Mouse (Mus musculus) kidney, postnatal 25 days (tissue): ENCODE results near the gene Cd9.
A peak's percentile ranks its signal among the peaks of the same experiment; 100 is the strongest.

Source experiments
- DNase-seq, 2 experiments: peaks; one replicate each; pipeline ENCODE4 v3.0.0; 2021; ENCODE audit warnings: mixed read lengths in 2 of 2

Cd9 gene

DNA sequence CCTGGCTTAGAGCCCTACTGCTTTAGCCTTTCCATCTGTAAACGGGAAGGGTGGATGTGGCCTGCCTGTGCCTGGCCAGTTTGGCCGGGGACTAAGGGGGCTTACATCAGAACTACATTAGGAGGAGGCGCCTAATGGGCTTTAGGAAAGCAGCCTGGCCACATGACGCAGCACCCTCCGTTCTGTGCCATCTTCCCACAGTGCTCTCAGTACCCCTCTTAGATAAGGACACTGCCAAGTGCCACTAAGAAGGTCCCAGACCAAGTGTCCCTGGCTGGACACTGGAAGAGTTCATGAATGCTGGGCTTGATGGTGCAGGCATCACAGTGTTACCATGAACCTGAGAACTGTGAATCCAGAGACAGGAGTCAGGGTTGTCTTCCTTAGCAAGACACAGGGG is 20.7 kb downstream of the Cd9 start:
- no peak for DNase-seq

DNA sequence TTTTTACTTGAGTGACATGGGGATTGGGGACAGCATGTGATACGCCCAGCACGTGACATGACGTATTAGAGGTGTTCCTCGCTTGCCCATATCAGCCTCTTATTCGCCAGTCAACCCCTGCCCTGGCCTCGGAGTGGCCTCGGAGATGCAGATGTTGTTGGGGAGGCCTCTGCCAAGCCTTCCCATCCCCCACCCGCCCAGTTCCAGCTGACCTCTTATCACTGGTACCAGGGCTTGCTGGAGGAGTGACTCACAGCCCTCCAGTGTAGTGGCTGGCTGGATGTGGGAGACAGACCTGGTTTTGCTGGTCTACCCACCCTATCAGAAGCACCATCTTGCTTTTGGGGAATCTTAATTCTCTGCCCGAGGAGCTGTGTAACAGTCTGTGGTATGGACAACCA is 21.3 kb downstream of the Cd9 start:
- no peak for DNase-seq

DNA sequence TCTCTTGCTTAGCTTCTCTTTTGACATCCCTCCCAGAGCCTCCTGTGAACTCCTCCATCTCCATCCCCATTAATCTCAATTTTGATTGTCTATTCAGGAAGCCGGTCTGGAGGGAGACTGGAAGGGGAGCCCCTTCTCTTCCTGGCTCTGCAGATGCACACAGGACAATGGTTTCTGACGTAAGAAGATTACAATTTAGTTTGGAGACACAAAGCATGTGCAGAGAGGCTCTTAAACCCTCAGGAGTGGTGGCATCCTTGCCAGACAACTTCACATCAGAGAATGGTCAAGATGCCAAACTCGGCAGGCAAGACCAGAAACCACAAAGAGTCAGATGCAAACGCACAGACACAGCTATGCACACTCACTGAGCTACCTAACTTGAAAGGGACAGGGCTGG is 22.7 kb downstream of the Cd9 start:
- no peak for DNase-seq

DNA sequence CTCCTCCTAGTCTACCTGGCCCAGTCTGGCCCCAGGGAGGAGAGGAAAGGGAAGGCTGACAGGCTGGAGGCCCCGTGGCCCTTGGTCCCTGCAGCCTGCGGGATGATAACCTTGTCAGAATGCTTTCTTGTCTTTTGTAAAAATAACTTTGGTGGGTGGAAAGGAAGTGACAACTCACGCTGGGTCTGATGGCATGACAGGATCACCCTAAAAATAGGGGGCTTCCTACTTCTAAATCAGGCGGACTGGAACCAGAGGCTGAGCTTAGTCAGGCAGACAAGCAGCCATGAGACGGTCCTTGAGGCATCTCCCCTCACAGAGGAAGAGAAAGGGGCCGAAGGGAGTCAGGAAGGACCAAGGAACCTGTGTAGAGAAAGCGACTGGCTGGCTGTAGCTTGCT is 23.3 kb downstream of the Cd9 start:
- DNase-seq = no peak

DNA sequence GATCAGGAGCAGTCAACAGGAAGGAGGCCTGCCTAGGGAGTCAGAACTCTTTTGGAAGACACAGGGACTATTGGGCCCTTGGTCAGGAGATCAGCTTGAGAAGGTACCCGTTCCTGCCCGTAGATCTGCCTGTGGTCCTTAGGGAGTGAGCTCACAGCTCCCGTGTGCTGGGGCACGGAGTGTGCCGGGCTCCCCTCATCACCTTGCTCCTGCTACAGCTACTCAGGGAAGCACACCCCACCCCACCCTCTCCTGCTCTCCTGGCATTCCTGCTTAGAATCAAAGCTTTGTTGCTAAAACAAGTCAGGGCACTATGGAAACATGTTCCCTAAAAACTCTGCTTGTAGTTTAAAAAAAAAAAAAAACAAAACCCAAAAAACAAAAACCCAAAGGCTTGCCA is 24.0 kb downstream of the Cd9 start:
- no peak for DNase-seq

DNA sequence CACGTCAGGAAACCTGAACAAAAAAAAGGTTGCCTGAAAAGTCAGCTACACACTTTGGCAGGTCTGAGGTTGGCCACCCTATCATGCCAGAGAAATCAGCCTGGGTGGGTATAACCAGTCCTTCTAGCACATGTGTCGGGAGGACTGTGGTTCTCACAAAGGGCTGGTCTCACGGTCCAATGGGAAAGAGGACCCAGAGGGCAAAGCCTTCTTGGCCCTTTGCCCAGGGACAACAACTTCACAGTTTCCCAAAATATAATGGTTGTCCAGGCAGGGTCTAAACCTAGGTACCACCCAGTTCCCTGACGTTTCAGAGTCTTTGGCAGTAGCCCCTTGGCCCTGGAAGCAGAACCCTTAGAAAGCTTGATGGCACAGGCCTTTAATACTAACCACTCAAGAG is 25.4 kb downstream of the Cd9 start:
- DNase-seq = peak; percentile 37 to 62

DNA sequence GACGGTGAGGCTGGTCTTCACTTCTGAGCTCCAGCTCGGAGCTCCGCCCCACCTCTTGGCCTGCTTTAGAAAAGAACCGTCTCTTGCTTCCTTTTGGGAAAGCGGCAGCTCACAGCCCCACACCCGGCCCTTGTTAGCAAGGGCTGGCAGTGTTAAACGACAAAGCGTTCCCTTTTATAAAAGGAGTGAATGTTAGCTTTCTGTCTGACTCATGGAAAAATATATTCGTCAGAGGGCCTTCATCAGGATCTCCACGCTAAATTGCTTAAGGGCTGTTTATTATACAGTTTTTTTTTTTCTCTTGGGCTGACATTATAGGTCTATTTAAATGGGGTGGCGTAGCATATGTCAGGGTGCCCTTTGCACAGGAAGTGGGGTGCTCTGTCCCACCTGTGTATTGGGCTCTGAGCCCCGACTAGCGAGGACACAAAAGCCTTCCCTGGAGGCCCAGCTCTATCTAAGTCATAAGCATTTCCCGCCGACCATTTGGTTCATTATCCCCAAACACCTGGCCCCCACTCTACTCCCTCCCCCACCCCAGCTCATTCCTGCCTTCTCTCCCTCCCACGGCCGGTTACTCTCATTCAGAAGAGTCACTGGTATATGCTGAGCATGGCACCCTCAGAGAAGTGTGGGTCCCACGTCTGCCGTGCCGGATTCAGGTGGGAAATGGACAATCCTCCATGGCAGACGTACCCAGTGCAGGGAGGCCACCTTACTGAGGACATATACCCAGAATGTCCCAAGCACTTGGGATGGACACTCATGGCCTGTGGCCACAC is 26.2 kb downstream of the Cd9 start:
- DNase-seq = no peak

DNA sequence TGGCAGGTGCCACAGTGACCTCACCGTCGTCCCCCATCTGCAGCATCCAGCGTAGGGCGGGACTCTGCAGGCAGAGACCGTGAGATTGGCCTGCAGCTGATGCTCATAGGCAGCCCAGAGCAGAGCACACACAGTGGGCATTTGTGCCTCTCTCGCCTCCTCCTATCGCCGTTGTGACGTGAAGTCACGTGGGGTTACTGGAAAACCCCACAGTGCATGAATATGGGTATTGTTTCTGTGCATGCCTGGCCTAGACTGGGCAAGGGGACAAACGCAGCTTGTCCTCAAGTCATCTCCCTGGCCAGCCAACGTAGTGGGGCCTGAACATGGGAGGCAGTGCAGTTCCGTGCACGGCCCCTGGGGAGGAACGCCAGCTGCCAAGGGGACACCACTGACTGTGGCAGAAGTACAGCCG is 27.3 kb downstream of the Cd9 start:
- no peak for DNase-seq

DNA sequence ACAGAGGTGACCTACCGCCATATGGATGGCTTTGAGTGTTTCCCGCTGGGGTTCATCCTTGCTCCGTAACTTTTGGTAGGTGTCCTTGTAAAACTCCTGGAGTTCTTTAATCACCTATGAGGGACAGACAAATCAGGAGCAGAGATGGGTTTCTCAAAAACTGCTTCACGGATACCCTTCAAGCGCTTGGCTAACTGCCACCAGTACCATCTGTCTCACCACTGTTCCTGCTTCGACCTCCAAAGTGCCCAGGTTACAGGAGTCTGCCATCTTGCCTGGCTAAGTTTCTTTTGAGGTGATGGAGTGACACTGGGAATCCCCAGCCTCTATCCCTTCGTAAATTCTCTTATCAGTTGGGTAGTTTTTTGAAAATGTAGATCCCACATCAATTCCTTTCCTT is 32.3 kb downstream of the Cd9 start:
- DNase-seq = no peak

DNA sequence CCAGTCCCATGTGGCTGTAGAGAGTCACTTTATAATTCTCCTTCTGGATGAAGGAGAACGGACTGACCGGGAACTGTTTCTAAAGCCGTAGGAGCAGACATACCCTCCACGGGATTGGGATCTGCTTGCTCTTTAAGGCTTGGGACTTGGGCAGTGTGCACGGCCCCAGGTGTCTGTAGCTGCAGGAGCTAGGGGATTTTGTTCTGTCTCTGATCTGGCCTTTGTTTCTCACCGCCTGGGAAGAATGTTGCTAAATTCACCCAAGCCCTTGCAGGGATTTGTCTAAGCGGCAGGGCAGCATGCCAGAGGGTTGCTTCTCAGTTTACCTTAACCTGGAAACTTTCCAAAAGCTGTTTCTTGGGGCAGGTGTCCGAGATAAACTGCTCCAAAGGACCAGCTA is 32.8 kb downstream of the Cd9 start:
- no peak for DNase-seq

DNA sequence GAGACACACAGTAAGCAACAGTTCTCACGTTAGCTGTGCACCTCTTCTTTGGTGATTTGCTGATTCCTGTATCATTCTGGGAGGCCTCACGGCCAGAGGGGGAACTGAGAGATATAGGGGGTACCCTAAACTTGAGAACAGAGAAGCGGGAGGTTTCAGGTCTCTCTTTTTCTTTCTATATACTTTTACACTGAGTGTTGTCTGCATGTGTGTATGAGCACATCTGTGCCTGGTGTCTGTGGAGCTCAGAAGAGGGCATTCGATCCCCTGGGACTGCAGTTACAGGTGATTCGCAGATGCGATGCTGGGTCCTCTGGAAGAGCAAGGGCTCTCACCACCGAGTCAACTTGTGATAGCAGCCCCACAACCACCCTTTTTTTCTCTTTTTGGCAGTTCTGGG is 33.3 kb downstream of the Cd9 start:
- no peak for DNase-seq

DNA sequence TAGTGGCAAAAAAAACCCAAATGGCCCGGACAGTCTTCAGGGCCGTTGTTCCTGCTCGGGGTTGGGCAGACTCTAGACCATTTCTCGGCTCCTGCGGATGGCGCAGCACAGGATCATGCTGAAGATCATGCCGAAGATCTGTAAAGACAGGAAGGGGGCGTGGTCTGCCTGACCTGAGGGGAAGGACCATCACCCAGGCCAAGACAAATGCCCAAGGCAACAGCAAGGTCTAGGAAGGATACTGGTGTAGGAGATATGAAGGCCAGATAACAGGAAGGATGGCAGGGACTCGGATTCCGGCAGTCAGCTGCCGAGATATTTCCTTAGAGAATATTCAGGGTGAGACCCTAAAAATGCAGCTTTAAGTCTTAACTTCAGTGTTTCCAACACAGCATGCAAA is 34.0 kb downstream of the Cd9 start:
- DNase-seq = peak in 1 of 2 experiments; percentile 34

DNA sequence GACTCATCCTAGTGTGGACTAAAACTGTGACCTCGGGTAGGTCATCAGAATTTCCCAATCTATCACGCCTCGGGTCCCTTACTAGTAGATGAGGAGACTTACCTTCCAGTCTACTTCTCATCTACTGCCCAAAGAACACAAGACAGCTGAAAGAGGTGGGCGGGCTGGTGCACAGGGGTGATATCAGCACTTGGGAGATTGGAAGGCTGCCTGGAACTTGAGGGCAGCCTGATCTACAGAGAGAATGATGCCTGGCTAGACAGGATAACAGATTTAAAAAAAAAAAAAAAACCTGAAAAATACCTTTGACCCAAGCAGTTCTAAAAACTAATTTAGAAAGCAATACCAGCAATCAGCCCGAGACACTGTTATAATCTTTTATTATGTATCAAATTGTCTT is 34.7 kb downstream of the Cd9 start:
- no peak for DNase-seq

DNA sequence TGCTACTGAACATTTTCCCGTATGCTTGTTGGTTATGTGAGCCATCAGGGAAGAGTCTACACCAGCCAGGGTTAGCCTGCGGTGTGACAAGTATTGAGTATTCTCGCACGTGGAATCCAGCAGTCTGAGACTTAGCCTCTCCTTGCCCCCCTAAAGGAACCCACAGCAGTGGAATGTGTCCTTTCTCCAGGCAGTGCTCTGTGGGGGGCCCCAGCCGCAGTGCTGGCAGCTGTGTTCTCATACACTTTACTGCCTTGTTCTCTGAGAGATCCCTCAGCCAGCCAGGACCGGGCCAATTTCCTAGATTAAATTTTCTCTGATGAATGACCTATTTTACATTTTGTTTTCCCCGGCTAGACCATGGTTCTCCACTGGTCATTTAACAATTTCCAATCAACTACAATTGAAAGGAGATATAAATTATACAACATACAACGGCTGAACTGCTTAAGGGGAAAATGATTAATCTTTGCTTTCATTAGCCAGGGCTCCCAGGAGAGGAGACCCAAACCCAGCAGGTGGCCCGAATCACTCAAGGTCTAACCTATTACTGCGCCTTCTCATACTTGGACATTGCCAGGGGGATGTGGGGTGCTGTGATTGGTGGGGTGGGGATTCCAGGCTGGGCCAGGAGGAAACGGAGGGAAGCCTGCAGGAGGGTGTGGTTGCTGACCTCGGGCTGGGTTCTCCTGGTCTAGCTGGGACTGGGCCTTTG is 38.6 kb downstream of the Cd9 start:
- peak in 1 of 2 experiments; percentile 30 for DNase-seq

DNA sequence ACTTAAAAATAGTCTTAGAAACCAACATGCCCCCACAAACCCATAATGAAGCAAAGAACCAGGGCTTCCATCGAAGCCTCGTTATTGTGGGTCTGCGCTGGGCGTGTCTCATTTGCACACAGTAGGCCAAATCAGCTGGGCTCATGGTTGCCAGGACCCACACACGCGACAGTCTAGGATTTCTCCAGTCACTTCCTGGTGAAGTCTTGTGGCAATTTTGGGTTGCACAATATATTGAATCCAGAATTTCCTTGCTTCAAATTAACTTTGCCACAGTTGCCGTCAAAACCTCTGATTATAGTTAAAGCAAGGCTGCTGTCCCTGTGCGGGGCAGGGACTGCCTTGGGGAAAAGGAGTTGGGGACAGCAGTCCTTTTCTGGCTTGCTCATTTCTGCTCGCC is 39.9 kb downstream of the Cd9 start:
- DNase-seq = peak in 1 of 2 experiments; percentile 11

DNA sequence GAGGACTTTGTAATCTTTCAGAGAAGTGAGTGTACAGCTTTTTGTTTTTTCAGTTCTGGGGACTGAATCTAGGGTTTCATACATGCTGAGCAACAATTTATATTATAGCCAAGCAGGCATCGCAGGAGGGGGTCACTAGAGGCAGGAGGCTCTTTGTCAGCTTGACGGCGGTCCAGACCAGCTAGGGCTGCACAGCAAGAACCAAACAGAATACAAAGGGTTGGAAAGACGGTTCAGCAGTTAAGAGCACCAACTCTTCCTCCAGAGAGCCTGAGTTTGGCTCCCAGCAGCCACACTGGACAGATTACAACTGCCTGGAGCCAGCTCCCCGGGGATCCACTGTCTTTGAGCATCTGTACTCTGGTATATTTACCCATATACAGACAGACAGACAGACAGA is 40.3 kb downstream of the Cd9 start:
- DNase-seq = no peak

DNA sequence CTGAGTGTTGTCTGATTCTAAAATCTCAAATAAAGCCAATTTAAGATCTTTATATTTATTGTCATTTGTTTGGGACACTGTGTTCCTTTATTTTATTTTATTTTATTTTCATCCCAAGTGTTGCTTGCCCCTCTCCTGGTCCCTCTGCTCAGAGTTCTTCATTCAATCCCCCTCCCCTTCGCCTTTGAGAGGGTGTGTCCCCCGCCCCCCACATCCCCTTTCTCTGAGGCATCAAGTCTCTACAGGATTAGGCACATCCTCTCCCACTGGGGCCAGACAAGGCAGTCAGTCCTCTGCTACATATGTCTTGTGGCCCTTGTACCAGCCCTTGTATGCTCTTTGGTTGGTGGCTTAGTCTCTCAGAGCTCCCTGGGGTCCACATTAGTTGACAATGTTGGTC is 46.9 kb downstream of the Cd9 start:
- no peak for DNase-seq

DNA sequence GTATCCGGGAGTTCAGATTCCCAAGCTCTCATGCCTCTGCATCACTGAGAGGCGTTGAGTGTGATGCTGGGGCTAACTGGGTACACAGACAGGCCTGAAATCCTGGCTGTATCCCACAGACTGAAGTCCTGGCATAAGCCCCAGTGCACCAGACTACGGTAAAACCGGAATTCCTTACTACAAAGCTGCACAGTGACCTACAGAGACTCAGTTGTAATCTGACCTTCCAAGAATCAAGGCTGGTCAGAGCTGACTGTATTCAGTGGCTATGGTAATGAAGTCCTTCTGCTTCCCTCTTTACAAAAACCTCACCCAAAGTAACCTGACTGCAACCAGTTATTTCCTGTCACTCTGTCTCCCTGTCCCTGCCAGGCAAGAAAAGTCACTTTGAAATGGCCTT is 47.4 kb downstream of the Cd9 start:
- peak in 1 of 2 experiments; percentile 27 for DNase-seq

DNA sequence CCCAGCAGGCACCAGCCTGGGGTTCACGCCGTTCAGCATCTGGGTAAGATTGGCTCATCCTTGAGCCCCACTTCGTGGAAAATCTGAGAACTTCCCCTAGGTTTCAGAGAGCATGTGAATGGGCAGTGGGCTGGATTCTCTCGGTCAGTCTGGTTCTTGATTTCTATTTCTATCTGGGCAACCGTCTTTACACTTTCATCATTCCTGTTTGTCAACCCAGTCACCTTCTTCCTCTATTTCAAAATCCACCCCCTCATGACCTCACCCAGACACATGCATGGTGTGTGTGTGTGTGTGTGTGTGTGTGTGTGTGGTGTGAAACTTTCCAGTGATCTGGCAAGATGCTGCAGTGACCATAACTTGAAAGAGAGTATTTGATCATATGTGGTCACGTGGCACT is 49.2 kb downstream of the Cd9 start:
- DNase-seq = no peak

DNA sequence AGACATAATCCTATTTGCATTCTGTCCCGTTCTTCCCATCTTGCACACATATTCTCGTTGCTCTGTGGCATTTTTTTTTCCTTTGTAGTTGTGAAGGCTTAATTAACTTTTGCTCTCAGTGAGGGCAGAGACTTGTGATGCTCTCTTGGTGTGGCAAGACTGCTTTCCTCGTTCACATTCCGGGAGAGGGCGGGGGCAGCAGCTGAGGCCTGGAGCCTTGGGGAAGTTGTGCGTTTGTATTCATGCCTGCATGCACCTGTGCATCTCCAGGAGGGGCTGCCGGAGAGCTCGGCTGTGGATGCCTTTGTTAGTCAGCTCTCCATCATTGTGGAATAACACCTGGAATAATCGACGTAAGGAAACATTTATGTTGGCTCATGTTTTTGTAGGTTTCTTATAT is 52.0 kb downstream of the Cd9 start:
- DNase-seq = no peak

DNA sequence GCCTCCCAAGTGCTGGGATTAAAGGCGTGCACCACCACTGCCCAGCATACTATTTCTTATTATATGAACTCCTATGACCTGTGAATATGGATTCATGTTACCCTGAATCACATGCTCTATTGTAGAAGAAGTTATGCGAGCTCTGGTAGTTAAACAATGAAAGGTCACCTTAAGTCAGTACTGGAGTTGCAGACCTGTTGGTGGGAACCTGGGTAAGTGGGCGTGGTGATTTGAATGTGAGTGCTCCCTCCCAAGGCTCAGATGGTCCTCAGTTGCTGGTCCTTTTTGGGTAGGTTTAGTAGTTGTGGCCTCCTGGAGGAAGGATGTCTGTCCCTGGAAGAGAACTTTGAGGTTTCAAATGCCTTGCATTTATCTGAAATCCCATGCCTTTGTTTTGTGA is 57.8 kb downstream of the Cd9 start:
- DNase-seq = no peak

DNA sequence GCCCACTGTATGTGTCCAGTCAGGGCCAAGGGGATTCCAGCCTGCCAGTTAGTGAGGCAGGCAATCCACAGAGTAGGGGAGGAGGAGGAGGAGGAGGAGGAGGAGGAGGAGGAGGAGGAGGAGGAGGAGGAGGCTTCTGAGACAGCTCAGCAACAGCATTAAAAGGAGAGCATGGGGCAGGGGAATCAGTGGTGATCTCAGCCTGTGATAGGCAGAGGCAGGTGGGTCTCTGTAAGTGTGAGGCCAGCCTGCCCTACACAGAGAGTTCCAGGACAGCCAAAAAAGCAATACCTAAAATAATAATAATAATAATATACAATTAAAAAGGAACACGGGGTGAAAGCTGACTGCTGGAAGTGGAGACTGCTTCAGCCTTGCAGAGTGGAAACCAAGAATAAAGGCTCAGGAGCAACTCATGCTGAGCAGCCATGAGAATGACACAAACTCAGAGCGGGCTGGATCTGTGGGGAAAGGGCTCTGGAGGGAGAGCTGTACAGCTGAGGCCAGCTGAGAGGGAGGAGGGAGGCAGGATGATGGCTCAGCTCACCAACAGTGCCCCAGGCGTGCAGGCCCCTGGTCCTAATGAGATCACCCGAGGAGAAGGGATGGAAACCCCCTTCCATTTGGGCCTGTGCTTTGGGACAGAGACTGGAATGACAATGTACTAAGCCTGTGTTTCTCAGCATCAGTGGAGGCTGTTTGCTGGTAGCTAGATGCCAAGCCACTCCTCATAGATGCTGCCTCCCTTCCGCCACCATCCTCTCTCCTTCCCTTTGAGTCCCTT is 59.7 kb downstream of the Cd9 start:
- DNase-seq = no peak

DNA sequence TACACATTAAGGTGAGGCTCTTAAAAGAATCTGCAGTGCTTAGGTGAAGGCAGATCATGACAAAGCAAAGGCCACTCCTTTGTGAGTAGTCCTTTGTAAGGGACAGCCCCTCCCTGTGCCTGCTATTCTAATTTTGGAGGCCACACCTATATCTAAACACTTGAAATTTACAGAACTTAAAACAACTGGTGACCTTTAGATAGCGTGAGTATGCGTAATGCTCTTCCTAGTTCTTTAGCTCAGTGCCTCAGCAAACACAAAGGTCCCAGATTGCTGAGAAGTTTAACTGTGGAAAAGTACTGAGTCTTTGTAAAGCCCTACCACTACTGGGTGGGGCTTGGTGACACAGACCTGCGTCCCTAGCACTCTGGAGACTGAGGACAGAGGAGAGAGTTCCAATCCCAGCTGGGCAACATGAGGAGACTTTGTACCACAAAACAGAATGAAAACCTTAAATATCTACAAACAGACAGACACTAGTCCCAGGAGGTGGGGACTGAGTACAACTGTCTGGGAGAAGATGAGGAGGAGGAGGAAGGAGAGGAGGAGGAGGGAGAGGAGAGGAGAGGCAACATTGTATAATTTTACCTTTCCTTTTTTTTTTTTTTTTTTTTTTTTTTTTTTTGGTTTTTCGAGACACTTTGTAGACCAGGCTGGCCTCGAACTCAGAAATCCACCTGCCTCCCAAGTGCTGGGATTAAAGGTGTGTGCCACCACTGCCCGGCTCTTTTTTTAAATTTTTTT is 60.7 kb downstream of the Cd9 start:
- no peak for DNase-seq
